Mouse (Mus musculus) bone marrow, adult 2 months (tissue): ENCODE data around the gene Cdc42ep5. TPM values are rescaled to one million over a fixed set of nuclear protein-coding genes. Genes with fewer than 3 reads are reported as not detected.

Experiments used
- H3K27ac ChIP-seq: fragments of 200-500 bp; 2 replicates; pipeline ENCODE4 v1.5.1; 2012; ENCODE audit warnings: low read depth, mild to moderate bottlenecking, control low read depth, inconsistent platforms, low read length; ENCODE audit not compliant: control insufficient read depth, poor library complexity, insufficient read depth
- H3K4me1 ChIP-seq: fragments of 200-500 bp; 2 replicates; pipeline ENCODE4 v1.6.1; 2011; ENCODE audit warnings: low read length; ENCODE audit not compliant: control insufficient read depth, insufficient read depth
- H3K4me3 ChIP-seq: fragments of 200-500 bp; replicated peaks from 2 replicates; pipeline ENCODE3; 2011; ENCODE audit warnings: mild to moderate bottlenecking, low read depth, low read length, control low read depth; ENCODE audit not compliant: control insufficient read depth
- CTCF ChIP-seq: fragments of 200-500 bp; IDR thresholded peaks from 2 replicates; pipeline ENCODE4 v1.5.1; 2011; ENCODE audit warnings: low read length, control low read depth; ENCODE audit not compliant: control insufficient read depth, insufficient read depth
- POLR2A ChIP-seq: fragments of 200-500 bp; IDR thresholded peaks from 2 replicates; pipeline ENCODE4 v1.6.1; 2011; ENCODE audit warnings: low read depth, mild to moderate bottlenecking, control low read depth, low read length, borderline replicate concordance; ENCODE audit not compliant: control insufficient read depth
- WGBS: fragments of 180-500 bp; shearing (Covaris S2); methylation state at CpG from one replicate; pipeline ENCODE4 v1.1.7; 2018; 5-methylcytosine and 5-hydroxymethylcytosine counted together
- polyA plus RNA-seq: library from polyadenylated mRNA; stranded (reverse); fragments of >200 nt; gene quantifications from 2 replicates; pipeline ENCODE4 v1.2.4, GENCODE M21; 2011; ENCODE audit warnings: low replicate concordance; ENCODE audit not compliant: missing spikeins, insufficient read depth, insufficient read length

The Cdc42ep5 gene
- polyA plus RNA-seq, 1 experiment: 4.0 TPM

- TF ChIP-seq CTCF (no peak), POLR2A (no peak)
- Histone ChIP-seq H3K4me1 (no peaks in the 10 kb centered on the region; the same call in 1 of the 2 replicates), H3K4me3 (no peak overlapping the region), H3K27ac (no peak overlapping the region)
- 89% methylated on average over 6 of the region's 6 CpGs for WGBS
These were observed 22.9 kb downstream of the Cdc42ep5 start for GRCm38 (mm10) chr7:4141648-4142325.

- WGBS: 95% methylated on average over 5 of the region's 5 CpGs
- TF ChIP-seq CTCF: no peak
- TF ChIP-seq POLR2A: no peak
- Histone ChIP-seq H3K27ac (no peak overlapping the region), H3K4me1 (no peaks in the 10 kb centered on the region; the same call in 1 of the 2 replicates), H3K4me3 (no peak overlapping the region)
These were observed 25.3 kb downstream of the Cdc42ep5 start for GRCm38 (mm10) chr7:4139391-4139790.

GRCm38 (mm10) chr7:4138671-4139070 lies 26.0 kb downstream of the Cdc42ep5 start:
- H3K4me1 ChIP-seq: no peaks in the 10 kb centered on the region; the same call in 1 of the 2 replicates
- no peak overlapping the region for H3K4me3 ChIP-seq
- no peak for TF ChIP-seq POLR2A
- no peak for TF ChIP-seq CTCF
- no peak overlapping the region for H3K27ac ChIP-seq
- 92% methylated on average over 7 of the region's 7 CpGs for WGBS

GRCm38 (mm10) chr7:4138181-4138580 lies 26.5 kb downstream of the Cdc42ep5 start:
- TF ChIP-seq CTCF (no peak), POLR2A (no peak)
- WGBS: 80% methylated on average over 2 of the region's 2 CpGs
- no peak overlapping the region for H3K27ac ChIP-seq
- H3K4me3 ChIP-seq: no peak overlapping the region
- no peaks in the 10 kb centered on the region; the same call in 1 of the 2 replicates for H3K4me1 ChIP-seq

- no peak for TF ChIP-seq CTCF
- no peaks in the 10 kb centered on the region; the same call in 1 of the 2 replicates for H3K4me1 ChIP-seq
- no peak overlapping the region for H3K27ac ChIP-seq
- 57% methylated on average over 3 of the region's 3 CpGs for WGBS
- peak overlapping the region; percentile 98 for H3K4me3 ChIP-seq
These were observed 26.9 kb downstream of the Cdc42ep5 start for GRCm38 (mm10) chr7:4137746-4138145.

- under 1% methylated on average over 78 of the region's 78 CpGs for WGBS
- Histone ChIP-seq H3K4me3 (peak within 1 kb of the TSS; percentile 98), H3K27ac (peak within 1 kb of the TSS; percentile 98), H3K4me1 (no peaks in the 10 kb centered on the region; the same call in 1 of the 2 replicates)
- TF ChIP-seq CTCF (no peak), POLR2A (peak; percentile 90)
These were observed 27.7 kb downstream of the Cdc42ep5 start, which contains the start of gene Leng8 for GRCm38 (mm10) chr7:4136771-4137531. TSS of gene Leng8 (plus strand) at chr7:4137039.

- Histone ChIP-seq H3K4me3 (peak overlapping the region; percentile 86), H3K27ac (peak overlapping the region; percentile 47), H3K4me1 (no peaks in the 10 kb centered on the region; the same call in 1 of the 2 replicates)
- TF ChIP-seq CTCF: no peak
- TF ChIP-seq POLR2A: no peak
- WGBS: under 1% methylated on average over 16 of the region's 16 CpGs
These were observed 28.3 kb downstream of the Cdc42ep5 start for GRCm38 (mm10) chr7:4136404-4136770.

GRCm38 (mm10) chr7:4134911-4135310 lies 29.7 kb downstream of the Cdc42ep5 start:
- Histone ChIP-seq H3K27ac (no peak overlapping the region), H3K4me1 (no peaks in the 10 kb centered on the region; the same call in 1 of the 2 replicates), H3K4me3 (no peak overlapping the region)
- TF ChIP-seq CTCF (no peak), POLR2A (no peak)
- 81% methylated on average over 5 of the region's 5 CpGs for WGBS

GRCm38 (mm10) chr7:4132998-4133397 lies 31.7 kb downstream of the Cdc42ep5 start:
- H3K4me1 ChIP-seq: no peaks in the 10 kb centered on the region; the same call in 1 of the 2 replicates
- no peak overlapping the region for H3K4me3 ChIP-seq
- no peak overlapping the region for H3K27ac ChIP-seq
- no peak for TF ChIP-seq CTCF
- TF ChIP-seq POLR2A: no peak
- 90% methylated on average over 7 of the region's 7 CpGs for WGBS
